Mouse (Mus musculus) thymus, adult 2 months (tissue): ENCODE data around the gene Olfr874. TPM values are rescaled to one million over a fixed set of nuclear protein-coding genes. Genes with fewer than 3 reads are reported as not detected.
"Not testable (repeated sequence)": the region's sequence is repeated elsewhere in the genome, so short reads cannot be mapped to it uniquely, and the experiment has no call there.

ENCODE experiments used
- DNase-seq: peaks from one replicate; pipeline ENCODE4 v3.0.0; 2021
- H3K27ac ChIP-seq: fragments of 200-500 bp; 2 replicates; pipeline ENCODE4 v1.5.1; 2012; ENCODE audit warnings: low read length, control low read depth; ENCODE audit not compliant: control insufficient read depth, insufficient read depth
- H3K27me3 ChIP-seq: fragments of 200-500 bp; 2 replicates; pipeline ENCODE4 v1.6.1; 2012; ENCODE audit warnings: mild to moderate bottlenecking, low read length, moderate library complexity, mixed read lengths; ENCODE audit not compliant: control insufficient read depth, insufficient read depth
- H3K36me3 ChIP-seq: fragments of 200-500 bp; 2 replicates; pipeline ENCODE4 v1.6.1; 2012; ENCODE audit warnings: mild to moderate bottlenecking, low read length, moderate library complexity; ENCODE audit not compliant: control insufficient read depth, insufficient read depth
- H3K4me1 ChIP-seq: fragments of 200-500 bp; replicated peaks from 2 replicates; pipeline ENCODE4 v1.6.1; 2012; ENCODE audit warnings: low read length; ENCODE audit not compliant: control insufficient read depth, insufficient read depth
- H3K4me3 ChIP-seq: fragments of 200-500 bp; 2 replicates; pipeline ENCODE4 v1.5.1; 2012; ENCODE audit warnings: mild to moderate bottlenecking, low read length, control low read depth, moderate library complexity; ENCODE audit not compliant: control insufficient read depth, insufficient read depth
- CTCF ChIP-seq: fragments of 200-500 bp; IDR thresholded peaks from 2 replicates; pipeline ENCODE4 v1.5.1; 2012; ENCODE audit warnings: mild to moderate bottlenecking, control low read depth, low read length, moderate library complexity, borderline replicate concordance; ENCODE audit not compliant: control insufficient read depth, poor library complexity, insufficient read depth; ENCODE audit errors: extremely low read depth
- POLR2A ChIP-seq: fragments of 200-500 bp; IDR thresholded peaks from 2 replicates; pipeline ENCODE4 v1.6.1; 2012; ENCODE audit warnings: mild to moderate bottlenecking, low read length, control low read depth, moderate library complexity; ENCODE audit not compliant: control insufficient read depth, poor library complexity, insufficient read depth; ENCODE audit errors: extremely low read depth
- WGBS: fragments of 180-500 bp; shearing (Covaris S2); methylation state at CpG from one replicate; pipeline ENCODE4 v1.1.7; 2018; 5-methylcytosine and 5-hydroxymethylcytosine counted together
- polyA plus RNA-seq: library from polyadenylated mRNA; depleted of rRNA; stranded (reverse); fragments of >200 nt; gene quantifications from 2 replicates; pipeline ENCODE4 v1.2.3, GENCODE M21; 2012; rRNA removed

Olfr874 gene
- polyA plus RNA-seq, 1 experiment = not detected

DNA sequence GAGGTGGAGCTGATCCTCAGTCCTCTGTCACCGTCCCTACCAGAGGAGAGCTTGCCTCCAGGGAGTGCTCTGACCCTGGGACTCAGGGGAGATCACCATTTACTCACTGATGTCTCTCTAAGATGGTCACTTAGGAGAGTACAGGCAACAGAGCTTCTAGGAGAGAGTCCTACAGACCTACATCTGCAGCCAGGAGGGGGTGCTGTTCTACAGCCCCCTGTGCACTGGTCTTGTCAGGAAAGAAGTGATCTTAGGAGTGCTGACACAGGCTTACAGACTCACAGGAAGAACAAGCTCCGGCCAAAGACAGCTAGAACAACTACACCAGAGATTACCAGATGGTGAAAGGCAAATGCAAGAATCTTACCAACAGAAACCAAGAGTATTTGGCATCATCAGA, 17.6 kb downstream of the Olfr874 start:
- DNase-seq = no peak
- Histone ChIP-seq H3K27ac (no peak overlapping the region), H3K4me3 (no peak overlapping the region), H3K4me1 (no peaks in the 10 kb centered on the region), H3K27me3 (no peaks in the 10 kb centered on the region), H3K36me3 (no peaks in the 10 kb centered on the region)
- TF ChIP-seq CTCF = no peak
- no peak for TF ChIP-seq POLR2A
- 51% methylated on average over 2 of the region's 2 CpGs for WGBS

DNA sequence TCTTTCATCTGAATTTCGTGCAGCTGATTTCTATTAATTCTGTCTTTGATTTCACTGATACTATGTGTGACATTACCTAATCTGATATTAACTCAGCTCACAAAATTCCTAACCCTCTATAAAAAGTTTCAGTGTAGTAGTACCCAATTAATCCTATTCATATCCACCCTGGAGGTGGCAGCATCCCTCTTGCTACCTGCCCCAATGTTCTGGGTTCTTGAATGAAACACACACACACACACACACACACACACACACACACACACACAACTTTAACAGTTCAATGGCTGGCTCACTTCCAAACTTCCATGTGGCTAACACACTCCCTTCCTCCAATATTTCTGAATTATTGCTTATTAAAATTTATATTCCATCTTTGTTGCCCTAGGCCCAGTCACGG, 25.8 kb downstream of the Olfr874 start:
- Histone ChIP-seq H3K27me3 (no peaks in the 10 kb centered on the region), H3K27ac (no peak overlapping the region), H3K36me3 (no peaks in the 10 kb centered on the region), H3K4me3 (no peak overlapping the region), H3K4me1 (no peaks in the 10 kb centered on the region)
- DNase-seq = no peak
- 82% methylated on average over 2 of the region's 2 CpGs for WGBS
- TF ChIP-seq CTCF (no peak), POLR2A (no peak)

DNA sequence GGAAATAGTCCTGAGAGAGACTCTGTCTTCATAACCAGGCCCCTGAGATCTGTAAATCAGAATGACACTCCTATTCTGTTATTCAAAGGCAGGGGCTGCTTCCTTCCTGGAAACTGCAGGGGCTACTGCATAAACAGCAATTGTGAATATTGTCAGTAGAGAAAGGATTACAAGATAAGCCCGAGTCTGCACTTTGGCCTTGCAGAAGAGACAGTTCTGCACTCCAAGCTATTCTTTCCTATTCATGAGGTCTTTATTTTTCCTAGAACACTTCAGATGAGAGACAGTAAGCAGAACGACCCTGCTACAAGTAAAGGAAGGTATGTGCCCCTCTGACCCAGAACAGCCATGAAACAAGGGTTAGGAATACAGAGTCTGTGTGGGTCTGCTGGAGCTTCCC, 26.9 kb downstream of the Olfr874 start, which contains the start of gene Olfr875:
Gene Olfr875 (plus strand): TSS at position 99 of the 400 bp plus-strand sequence.
- Histone ChIP-seq H3K27ac (no peak within 1 kb of the TSS), H3K4me3 (no peak within 1 kb of the TSS), H3K36me3 (no peaks in the 10 kb centered on the region), H3K4me1 (no peaks in the 10 kb centered on the region), H3K27me3 (no peaks in the 10 kb centered on the region)
- TF ChIP-seq POLR2A (no peak), CTCF (no peak)
- 42% methylated on average over 2 of the region's 2 CpGs for WGBS
- no peak for DNase-seq

DNA sequence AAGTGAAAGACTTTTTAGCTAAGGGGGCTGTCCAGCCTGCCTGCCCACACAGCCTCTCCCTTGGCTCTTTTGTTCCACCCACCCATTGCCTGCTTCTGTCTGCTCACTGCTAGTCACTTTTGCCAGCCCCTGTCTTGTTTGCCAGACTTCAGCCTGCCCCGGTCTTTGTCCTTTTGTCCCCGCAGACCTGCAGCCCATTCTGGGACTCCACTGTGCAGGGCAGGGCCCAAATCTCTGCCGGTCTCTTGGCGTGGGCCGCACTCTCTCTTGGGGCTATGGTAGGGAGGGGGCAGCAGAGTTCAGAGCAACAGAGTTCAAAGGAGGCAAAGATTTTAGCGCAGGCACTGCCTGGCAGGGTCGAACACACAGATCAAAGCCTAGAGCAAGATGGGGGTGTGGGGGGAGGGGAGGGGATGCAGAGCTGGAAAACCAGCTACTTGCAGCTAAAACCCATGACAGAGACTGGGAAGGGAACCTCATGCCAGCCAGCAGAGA, 37.9 kb downstream of the Olfr874 start:
- DNase-seq = no peak
- Histone ChIP-seq H3K36me3 (no peaks in the 10 kb centered on the region), H3K4me3 (no peak overlapping the region), H3K27ac (no peak overlapping the region), H3K4me1 (no peaks in the 10 kb centered on the region), H3K27me3 (no peaks in the 10 kb centered on the region)
- WGBS = 30% methylated on average over 7 of the region's 7 CpGs
- TF ChIP-seq CTCF (no peak), POLR2A (no peak)

DNA sequence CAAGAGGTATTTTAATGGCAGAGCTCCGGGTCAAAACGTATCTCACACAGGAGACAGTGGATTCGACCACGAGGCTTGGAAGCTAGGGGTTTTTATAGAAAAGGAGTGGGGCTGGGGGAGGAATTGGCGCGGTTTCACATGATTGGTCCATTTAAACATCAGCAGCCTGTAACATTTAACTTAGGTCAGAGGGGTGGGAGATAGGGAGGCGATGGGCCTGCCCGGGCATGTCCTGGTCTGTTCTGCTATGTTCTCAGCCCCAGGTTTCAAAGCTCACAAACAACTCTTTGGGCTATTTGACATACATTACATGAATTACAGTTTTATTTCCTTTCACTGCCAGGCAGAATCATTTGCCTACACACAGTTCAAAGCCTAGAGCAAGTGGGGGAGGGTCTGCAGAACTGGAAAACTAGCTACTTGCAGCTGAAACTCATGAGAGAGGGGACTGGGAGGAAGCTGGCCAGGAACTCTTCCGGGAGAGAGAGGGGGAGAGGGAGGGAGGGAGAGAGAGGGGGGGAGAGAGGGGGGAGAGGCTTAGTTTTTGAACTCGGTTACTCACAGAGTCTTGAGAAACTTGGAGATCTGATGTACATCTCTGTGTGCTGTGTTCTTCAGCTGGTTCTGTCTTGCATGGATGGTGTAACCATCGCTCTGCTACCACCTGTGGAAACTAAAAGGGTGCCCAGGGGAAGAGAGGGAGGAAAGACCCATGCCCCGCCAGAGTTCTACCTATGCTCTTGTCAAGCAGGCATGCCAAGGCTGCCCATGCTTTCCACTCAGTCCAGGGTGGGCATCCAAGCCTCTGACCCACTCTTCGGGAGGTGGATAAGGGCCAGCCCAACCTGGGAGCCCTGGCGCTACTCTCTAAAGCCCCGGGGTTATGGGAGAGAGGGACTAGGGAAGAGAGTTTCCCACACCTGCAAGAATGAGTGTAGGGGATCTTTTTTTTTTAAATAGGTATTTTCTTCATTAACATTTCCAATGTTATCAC, 38.8 kb downstream of the Olfr874 start:
- H3K27ac ChIP-seq, H3K27me3 ChIP-seq, H3K36me3 ChIP-seq, DNase-seq, H3K4me3 ChIP-seq, H3K4me1 ChIP-seq: not testable (repeated sequence)
- WGBS = 55% methylated on average over 11 of the region's 15 CpGs

DNA sequence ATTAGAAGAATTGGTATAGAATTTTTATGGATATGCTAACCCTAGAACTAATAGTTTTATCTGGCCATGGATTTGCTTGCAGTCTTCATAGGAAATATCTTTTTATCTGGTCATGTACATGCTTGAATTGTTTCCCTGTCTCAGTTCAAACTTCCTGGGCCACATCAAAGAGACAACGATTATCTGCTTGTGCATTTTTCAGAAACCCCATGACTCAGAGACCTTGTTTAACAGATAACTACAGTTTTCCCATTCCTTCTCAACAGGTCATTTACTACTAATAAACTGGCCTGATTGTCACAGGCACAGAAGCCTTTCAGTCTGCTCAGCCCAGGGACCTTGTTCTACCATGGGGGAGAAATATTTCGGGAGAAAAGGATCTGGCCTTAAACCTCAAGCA, 41.5 kb downstream of the Olfr874 start:
- WGBS = 61% methylated on average over 2 of the region's 2 CpGs
- no peak for DNase-seq
- no peaks in the 10 kb centered on the region for H3K36me3 ChIP-seq
- no peak overlapping the region for H3K4me3 ChIP-seq
- H3K27ac ChIP-seq = no peak overlapping the region
- H3K27me3 ChIP-seq = no peaks in the 10 kb centered on the region
- H3K4me1 ChIP-seq = no peaks in the 10 kb centered on the region
- TF ChIP-seq CTCF (no peak), POLR2A (no peak)

Other genes with a start within 250 kb of the Olfr874 start
- 9.6 and 14.1 TPM in 2 replicates for gene Esam, start 217.0 kb upstream of the Olfr874 start, polyA plus RNA-seq
- 1.5 and 3.3 TPM in 2 replicates for gene Vsig2, start 205.9 kb upstream of the Olfr874 start, polyA plus RNA-seq
- 14.2 and 16.2 TPM in 2 replicates for gene Nrgn, start 192.2 kb upstream of the Olfr874 start, polyA plus RNA-seq
- gene Siae, start 189.4 kb upstream of the Olfr874 start, polyA plus RNA-seq = 9.0 and 10.0 TPM in 2 replicates
- 0.20 and 0.47 TPM in 2 replicates for gene Spa17, start 131.4 kb upstream of the Olfr874 start, polyA plus RNA-seq
- gene Tbrg1, start 87.8 kb upstream of the Olfr874 start, polyA plus RNA-seq = 46.5 and 54.2 TPM in 2 replicates
- gene Panx3, start 75.9 kb upstream of the Olfr874 start, polyA plus RNA-seq = not detected in 2 replicates
- gene Olfr160, start 28.9 kb upstream of the Olfr874 start, polyA plus RNA-seq = not detected in 2 replicates
- not detected in 2 replicates for gene Olfr875, start 26.8 kb downstream of the Olfr874 start, polyA plus RNA-seq
- gene Olfr876, start 57.9 kb downstream of the Olfr874 start, polyA plus RNA-seq = not detected in 2 replicates
- gene Olfr877, start 109.2 kb downstream of the Olfr874 start, polyA plus RNA-seq = not detected in 2 replicates
- not detected in 2 replicates for gene Olfr145, start 151.6 kb downstream of the Olfr874 start, polyA plus RNA-seq
- not detected in 2 replicates for gene Olfr878, start 172.7 kb downstream of the Olfr874 start, polyA plus RNA-seq
- gene Olfr881, start 246.7 kb downstream of the Olfr874 start, polyA plus RNA-seq = not detected in 2 replicates